Mouse (Mus musculus): ENCODE results near the gene Sgms1. TPM values are rescaled to one million over a fixed set of nuclear protein-coding genes. Genes with fewer than 3 reads are reported as not detected.

Gene Sgms1
- total and polyA plus RNA-seq, 2 experiments from 2014 or later, result 21.3 to 28.4 TPM

- Histone ChIP-seq H3K4me1 (ENCODE audit: insufficient read depth, low read length) (no peaks in the 10 kb centered on the region), H3K27ac (ENCODE audit: low read depth, low read length) (no peak overlapping the region), H3K4me3 (ENCODE audit: low read depth, low read length) (no peak overlapping the region), H3K36me3 (ENCODE audit: insufficient read depth, low read length) (no peaks in the 10 kb centered on the region), H3K9me3 (ENCODE audit: low read length) (no peaks in the 10 kb centered on the region), H3K27me3 (ENCODE audit: insufficient read depth, low read length) (no peaks in the 10 kb centered on the region), H3K4me2 (ENCODE audit: low read depth, low read length, poor library complexity, severe bottlenecking) (no peak overlapping the region), H3K9ac (replicated peaks; ENCODE audit: low read length, poor library complexity, severe bottlenecking) (no peak overlapping the region)
- DNase-seq (ENCODE audit: low spot score) (no peak), ATAC-seq (ENCODE audit: low FRiP score) (no peak)
- TF ChIP-seq CTCF (IDR thresholded peaks at IDR 0.05), result no peak
- WGBS, result 87% methylated on average over 8 of the region's 8 CpGs
Measured at GRCm38 (mm10) chr19:32186594-32187092, 202.9 kb downstream of the Sgms1 start.

- Histone ChIP-seq H3K27ac (ENCODE audit: low read depth, low read length) (no peak overlapping the region), H3K9ac (replicated peaks; ENCODE audit: low read length, poor library complexity, severe bottlenecking) (no peak overlapping the region), H3K36me3 (ENCODE audit: insufficient read depth, low read length) (no peaks in the 10 kb centered on the region), H3K4me2 (ENCODE audit: low read depth, low read length, poor library complexity, severe bottlenecking) (no peak overlapping the region), H3K27me3 (ENCODE audit: insufficient read depth, low read length) (no peaks in the 10 kb centered on the region), H3K4me1 (ENCODE audit: insufficient read depth, low read length) (no peaks in the 10 kb centered on the region), H3K4me3 (ENCODE audit: low read depth, low read length) (no peak overlapping the region), H3K9me3 (ENCODE audit: low read length) (no peaks in the 10 kb centered on the region)
- TF ChIP-seq CTCF (IDR thresholded peaks at IDR 0.05), result no peak
- ATAC-seq (ENCODE audit: low FRiP score) (no peak), DNase-seq (ENCODE audit: low spot score) (no peak)
- 97% methylated on average over 4 of the region's 4 CpGs for WGBS
Measured at GRCm38 (mm10) chr19:32183005-32183404, 206.5 kb downstream of the Sgms1 start.

- H3K9me3 ChIP-seq (ENCODE audit: low read length), result no peaks in the 10 kb centered on the region
- TF ChIP-seq CTCF (IDR thresholded peaks at IDR 0.05), result no peak
Measured at GRCm38 (mm10) chr19:32182471-32182870, 207.0 kb downstream of the Sgms1 start.

GRCm38 (mm10) chr19:32181721-32182394, 207.7 kb downstream of the Sgms1 start:
- H3K4me3 ChIP-seq (ENCODE audit: low read depth, low read length), result no peak overlapping the region
- H3K9ac ChIP-seq (replicated peaks; ENCODE audit: low read length, poor library complexity, severe bottlenecking), result no peak overlapping the region
- no peak overlapping the region for H3K4me2 ChIP-seq (ENCODE audit: low read depth, low read length, poor library complexity, severe bottlenecking)
- no peaks in the 10 kb centered on the region for H3K36me3 ChIP-seq (ENCODE audit: insufficient read depth, low read length)
- no peaks in the 10 kb centered on the region for H3K4me1 ChIP-seq (ENCODE audit: insufficient read depth, low read length)
- WGBS, result 89% methylated on average over 12 of the region's 12 CpGs
- no peaks in the 10 kb centered on the region for H3K27me3 ChIP-seq (ENCODE audit: insufficient read depth, low read length)
- peak overlapping the region; percentile 9; the same call in 1 of the 2 replicates for H3K27ac ChIP-seq (ENCODE audit: low read depth, low read length)
- no peak for TF ChIP-seq CTCF (IDR thresholded peaks at IDR 0.05)
- DNase-seq (ENCODE audit: low spot score) (no peak), ATAC-seq (ENCODE audit: low FRiP score) (no peak)
- H3K9me3 ChIP-seq (ENCODE audit: low read length), result no peaks in the 10 kb centered on the region

More at GRCm38 (mm10) chr19:32182471-32182870, 207.0 kb downstream of the Sgms1 start:
- DNase-seq (ENCODE audit: low spot score) (no peak), ATAC-seq (ENCODE audit: low FRiP score) (no peak)
- Histone ChIP-seq H3K36me3 (ENCODE audit: insufficient read depth, low read length) (no peaks in the 10 kb centered on the region), H3K27ac (ENCODE audit: low read depth, low read length) (no peak overlapping the region), H3K9ac (replicated peaks; ENCODE audit: low read length, poor library complexity, severe bottlenecking) (no peak overlapping the region), H3K4me3 (ENCODE audit: low read depth, low read length) (no peak overlapping the region), H3K4me1 (ENCODE audit: insufficient read depth, low read length) (no peaks in the 10 kb centered on the region), H3K4me2 (ENCODE audit: low read depth, low read length, poor library complexity, severe bottlenecking) (no peak overlapping the region), H3K27me3 (ENCODE audit: insufficient read depth, low read length) (no peaks in the 10 kb centered on the region)
- WGBS, result 95% methylated on average over 5 of the region's 5 CpGs

- Histone ChIP-seq H3K9me3 (ENCODE audit: low read length) (no peaks in the 10 kb centered on the region), H3K27ac (ENCODE audit: low read depth, low read length) (0 out of 2 replicates have a peak overlapping the region, but pooled peaks have one; percentile 9), H3K4me2 (ENCODE audit: low read depth, low read length, poor library complexity, severe bottlenecking) (no peak overlapping the region), H3K4me1 (ENCODE audit: insufficient read depth, low read length) (no peaks in the 10 kb centered on the region), H3K9ac (replicated peaks; ENCODE audit: low read length, poor library complexity, severe bottlenecking) (no peak overlapping the region), H3K36me3 (ENCODE audit: insufficient read depth, low read length) (no peaks in the 10 kb centered on the region), H3K4me3 (ENCODE audit: low read depth, low read length) (no peak overlapping the region), H3K27me3 (ENCODE audit: insufficient read depth, low read length) (no peaks in the 10 kb centered on the region)
- ATAC-seq (ENCODE audit: low FRiP score), result no peak
- TF ChIP-seq CTCF (IDR thresholded peaks at IDR 0.05), result no peak
- WGBS, result 77% methylated on average over 14 of the region's 14 CpGs
- DNase-seq (ENCODE audit: low spot score), result no peak
Measured at GRCm38 (mm10) chr19:32180756-32181674, 208.5 kb downstream of the Sgms1 start.

Data from midbrain, postnatal 0 days (tissue).